Comparison of ENCODE assay signal across 9 mouse cellular contexts in the genomic region with DNA sequence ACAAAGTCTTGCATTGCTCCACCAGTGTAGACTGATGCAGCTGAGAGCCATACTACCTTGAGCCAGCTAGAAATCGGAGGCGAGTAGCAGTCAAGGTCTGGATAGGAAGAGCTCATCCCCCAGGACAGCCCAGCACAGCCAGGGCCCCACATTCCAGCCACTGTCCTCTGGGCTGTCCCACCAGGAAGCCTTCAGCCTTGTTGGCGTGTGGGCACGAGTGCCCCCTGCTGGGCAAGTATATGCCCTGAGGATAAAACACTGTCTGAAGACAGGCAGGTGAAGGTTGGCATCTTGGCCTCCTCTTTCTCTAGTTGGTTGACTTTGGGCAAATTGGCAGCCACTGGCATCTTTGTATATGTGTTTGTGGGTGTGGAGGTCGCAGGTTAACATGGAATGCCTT. TPM values are rescaled to one million over a fixed set of nuclear protein-coding genes. Genes with fewer than 3 reads are reported as not detected.
DNase-seq lines count a peak whose midpoint lies in the region; ATAC-seq and TF ChIP-seq lines count a peak whose summit lies in the region.
"Had no signal": no experiment of that assay in that cellular context is flagged by ENCODE, and none has a peak within 500 bp of the region (broad histone marks: within the 10 kb centered on the region; RNA-seq: fewer than 3 reads in every experiment).

No protein-coding gene starts in this region.

- H3K9me3 ChIP-seq in heart, embryonic 14.5 days (ENCODE audit: control insufficient read depth, low read length), result no peaks in the 10 kb centered on the region
- no peaks in the 10 kb centered on the region for H3K9me3 ChIP-seq in liver, embryonic 14.5 days (ENCODE audit: control insufficient read depth, low read length)
- H3K9me3 ChIP-seq: stomach, embryonic 15.5 days had no signal

- H3K4me2 ChIP-seq in heart, embryonic 14.5 days (ENCODE audit: low read length), result no peak overlapping the region
- H3K4me2 ChIP-seq in liver, embryonic 14.5 days (ENCODE audit: low read depth), result no peak overlapping the region
- H3K4me2 ChIP-seq: stomach, embryonic 15.5 days had no signal

- ATAC-seq in heart, embryonic 14.5 days (ENCODE audit: insufficient number of reproducible peaks, insufficient read depth, low FRiP score, low read depth), result 0 out of 2 replicates have a peak, but pooled peaks have one; percentile 15
- no peak for ATAC-seq in liver, embryonic 14.5 days (ENCODE audit: insufficient read depth)

- peak; percentile 94 for TF ChIP-seq CTCF in liver, embryonic 14.5 days (IDR thresholded peaks at IDR 0.05; ENCODE audit: low read depth)

- no peaks in the 10 kb centered on the region for H3K27me3 ChIP-seq in heart, embryonic 14.5 days (ENCODE audit: control insufficient read depth, insufficient read depth, low read length)
- no peaks in the 10 kb centered on the region for H3K27me3 ChIP-seq in liver, embryonic 14.5 days (ENCODE audit: control insufficient read depth, insufficient read depth, low read length)
- H3K27me3 ChIP-seq: stomach, embryonic 15.5 days had no signal

- peaks cover 7 to 11% of the 10 kb centered on the region in 2 experiments for H3K4me1 ChIP-seq in heart, embryonic 14.5 days (ENCODE audit: control insufficient read depth in 2 of 2, insufficient read depth in 2 of 2, low read length in 2 of 2)
- H3K4me1 ChIP-seq in liver, embryonic 14.5 days (replicated peaks; ENCODE audit: control insufficient read depth in 2 of 2, insufficient read depth in 2 of 2, low read length in 1 of 2), result no peaks in the 10 kb centered on the region

- H3K36me3 ChIP-seq in heart, embryonic 14.5 days (ENCODE audit: control insufficient read depth, insufficient read depth, low read length), result no peaks in the 10 kb centered on the region
- no peaks in the 10 kb centered on the region for H3K36me3 ChIP-seq in liver, embryonic 14.5 days (replicated peaks; ENCODE audit: control insufficient read depth, insufficient read depth, low read depth)
- H3K36me3 ChIP-seq: stomach, embryonic 15.5 days had no signal

- no peak for TF ChIP-seq EP300 in liver, embryonic 14.5 days (IDR thresholded peaks at IDR 0.05; ENCODE audit: low read depth)

- peak; percentile 84 for DNase-seq in CD4-positive, CD25-positive, alpha-beta regulatory T cell, adult 2 months (ENCODE audit: low read depth, low spot score)
- peak; percentile 73 for DNase-seq in adrenal gland, adult 2 months
- DNase-seq in embryo, embryonic 9.5 days (ENCODE audit: extremely low spot score), result peak; percentile 72
- DNase-seq in kidney, postnatal 14 days, result peak; percentile 83
- peak in 2 of 3 experiments; percentile 6 to 14 for DNase-seq in liver, embryonic 14.5 days (ENCODE audit: low read depth in 3 of 3, low spot score in 3 of 3)
- DNase-seq in retina, postnatal 7 days (ENCODE audit: low read depth, low spot score), result peak; percentile 36
- peak; percentile 55 for DNase-seq in urinary bladder, adult 2 months (ENCODE audit: low spot score)

- WGBS in heart, embryonic 14.5 days, result 8% methylated on average over 5 of the region's 5 CpGs
- WGBS in liver, embryonic 14.5 days (ENCODE audit: insufficient replicate concordance), result 7% methylated on average over 5 of the region's 5 CpGs

- no peak overlapping the region for H3K9ac ChIP-seq in heart, embryonic 14.5 days (ENCODE audit: low read length)
- H3K9ac ChIP-seq in liver, embryonic 14.5 days (replicated peaks), result no peak overlapping the region
- H3K9ac ChIP-seq: stomach, embryonic 15.5 days had no signal

- no peak overlapping the region for H3K27ac ChIP-seq in heart, embryonic 14.5 days (replicated peaks in 1 of 2; ENCODE audit: control insufficient read depth in 1 of 2, insufficient read depth in 1 of 2, low read depth in 2 of 2, low read length in 2 of 2)
- H3K27ac ChIP-seq in liver, embryonic 14.5 days, result no peak overlapping the region
- H3K27ac ChIP-seq: stomach, embryonic 15.5 days had no signal

- H3K4me3 ChIP-seq in heart, embryonic 14.5 days (ENCODE audit: control insufficient read depth in 1 of 2, insufficient read depth in 1 of 2, low read depth in 1 of 2, low read length in 2 of 2), result no peak overlapping the region
- no peak overlapping the region for H3K4me3 ChIP-seq in liver, embryonic 14.5 days (ENCODE audit: insufficient read depth in 1 of 2, low read depth in 2 of 2, low read length in 2 of 2)
- H3K4me3 ChIP-seq: stomach, embryonic 15.5 days had no signal

RNA-seq across cellular contexts. Expression of gene Wnt11, which starts 56.0 kb away (rescaled TPM):
- total RNA-seq in adrenal gland, adult 2 months (2021), result 1 to 10 TPM in 1 of 2 experiments, under 1 TPM in 1; 0.69 to 4.9 TPM
- polyA plus RNA-seq in adrenal gland, adult 2 months (2012; rRNA removed), result 6.3 and 13.2 TPM in 2 replicates
- polyA plus RNA-seq in heart, embryonic 14.5 days (2014; fragmentation: Nextera tagmentation; extraction: Ambion mirVana), result 13.5 and 14.7 TPM in 2 replicates
- polyA plus RNA-seq in liver, embryonic 14.5 days (2012; rRNA removed), result 0.93 and 0.95 TPM in 2 replicates
- 0.46 and 0.48 TPM in 2 replicates for polyA plus RNA-seq in liver, embryonic 14.5 days (2014; fragmentation: Nextera tagmentation; extraction: Ambion mirVana)
- 13.3 and 13.8 TPM in 2 replicates for polyA plus RNA-seq in urinary bladder, adult 2 months (2012; rRNA removed)

Comparison
In these comparisons a context has a peak if more than half of its experiments do, and no peak if none do; other contexts are left out.
1. DNase-seq: peak in every context shown above with its lines; median percentile 84 in CD4-positive, CD25-positive, alpha-beta regulatory T cell, adult 2 months; 83 in kidney, postnatal 14 days; 73 in adrenal gland, adult 2 months; 72 in embryo, embryonic 9.5 days; 55 in urinary bladder, adult 2 months; 36 in retina, postnatal 7 days; 10 in liver, embryonic 14.5 days.